Mouse (Mus musculus): Measurements from ENCODE around the gene Cdkn2d.
"Not testable (repeated sequence)": the region's sequence is repeated elsewhere in the genome, so short reads cannot be mapped to it uniquely, and the experiment has no call there.

Cdkn2d gene

GRCm38 (mm10) chr9:21318792-21319191 lies 27.6 kb upstream of the Cdkn2d start:
- no peak for DNase-seq (ENCODE audit: low spot score in 2 of 2)

GRCm38 (mm10) chr9:21316696-21317095 lies 25.5 kb upstream of the Cdkn2d start:
- no peak for DNase-seq (ENCODE audit: low spot score in 2 of 2)

GRCm38 (mm10) chr9:21315421-21315820 lies 24.2 kb upstream of the Cdkn2d start:
- no peak for DNase-seq (ENCODE audit: low spot score in 2 of 2)

- no peak for DNase-seq (ENCODE audit: low spot score in 2 of 2)
Observed at GRCm38 (mm10) chr9:21314367-21315140, 23.3 kb upstream of the Cdkn2d start.

- DNase-seq (ENCODE audit: low spot score in 2 of 2) = peak; percentile 82 to 90
Observed at GRCm38 (mm10) chr9:21313394-21313793, 22.2 kb upstream of the Cdkn2d start.

GRCm38 (mm10) chr9:21312134-21312533 lies 20.9 kb upstream of the Cdkn2d start, which contains the start of gene Ap1m2:
Gene Ap1m2 (minus strand): TSS chr9:21312337.
- DNase-seq (ENCODE audit: low spot score in 2 of 2) = peak; percentile 66 to 67

- DNase-seq (ENCODE audit: low spot score in 2 of 2) = no peak
Observed at GRCm38 (mm10) chr9:21311695-21312094, 20.5 kb upstream of the Cdkn2d start.

- DNase-seq (ENCODE audit: low spot score in 2 of 2) = no peak
Observed at GRCm38 (mm10) chr9:21309150-21309741, 18.0 kb upstream of the Cdkn2d start.

- DNase-seq (ENCODE audit: low spot score in 2 of 2) = no peak
Observed at GRCm38 (mm10) chr9:21305065-21305464, 13.9 kb upstream of the Cdkn2d start.

GRCm38 (mm10) chr9:21299014-21299413 lies 7.8 kb upstream of the Cdkn2d start:
- DNase-seq (ENCODE audit: low spot score in 2 of 2) = no peak

- DNase-seq (ENCODE audit: low spot score in 2 of 2) = no peak
Observed at GRCm38 (mm10) chr9:21292271-21292670, 1.1 kb upstream of the Cdkn2d start.

GRCm38 (mm10) chr9:21291868-21292267 lies 661 bp upstream of the Cdkn2d start:
- DNase-seq (ENCODE audit: low spot score in 2 of 2) = not testable (repeated sequence)

- peak in 1 of 2 experiments; percentile 40 for DNase-seq (ENCODE audit: low spot score in 2 of 2)
Observed at GRCm38 (mm10) chr9:21290589-21290988, 618 bp downstream of the Cdkn2d start.

GRCm38 (mm10) chr9:21289337-21289671 lies 1.9 kb downstream of the Cdkn2d start:
- no peak for DNase-seq (ENCODE audit: low spot score in 2 of 2)

- no peak for DNase-seq (ENCODE audit: low spot score in 2 of 2)
Observed at GRCm38 (mm10) chr9:21288404-21289336, 2.5 kb downstream of the Cdkn2d start.

GRCm38 (mm10) chr9:21287571-21288402 lies 3.4 kb downstream of the Cdkn2d start, which contains the start of gene Kri1:
Gene Kri1 (minus strand): TSS chr9:21287969.
- DNase-seq (ENCODE audit: low spot score in 2 of 2) = peak; percentile 97 to 98

GRCm38 (mm10) chr9:21286753-21287152 lies 4.5 kb downstream of the Cdkn2d start:
- DNase-seq (ENCODE audit: low spot score in 2 of 2) = no peak

GRCm38 (mm10) chr9:21283994-21284393 lies 7.2 kb downstream of the Cdkn2d start:
- no peak for DNase-seq (ENCODE audit: low spot score in 2 of 2)

- no peak for DNase-seq (ENCODE audit: low spot score in 2 of 2)
Observed at GRCm38 (mm10) chr9:21283591-21283990, 7.6 kb downstream of the Cdkn2d start.

GRCm38 (mm10) chr9:21277776-21278175 lies 13.4 kb downstream of the Cdkn2d start:
- peak in 1 of 2 experiments; percentile 57 for DNase-seq (ENCODE audit: low spot score in 2 of 2)

- DNase-seq (ENCODE audit: low spot score in 2 of 2) = no peak
Observed at GRCm38 (mm10) chr9:21276307-21276706, 14.9 kb downstream of the Cdkn2d start.

All from urinary bladder, postnatal 36 days (tissue).